Mouse (Mus musculus): Measurements from ENCODE around the gene Npm1.

DNA sequence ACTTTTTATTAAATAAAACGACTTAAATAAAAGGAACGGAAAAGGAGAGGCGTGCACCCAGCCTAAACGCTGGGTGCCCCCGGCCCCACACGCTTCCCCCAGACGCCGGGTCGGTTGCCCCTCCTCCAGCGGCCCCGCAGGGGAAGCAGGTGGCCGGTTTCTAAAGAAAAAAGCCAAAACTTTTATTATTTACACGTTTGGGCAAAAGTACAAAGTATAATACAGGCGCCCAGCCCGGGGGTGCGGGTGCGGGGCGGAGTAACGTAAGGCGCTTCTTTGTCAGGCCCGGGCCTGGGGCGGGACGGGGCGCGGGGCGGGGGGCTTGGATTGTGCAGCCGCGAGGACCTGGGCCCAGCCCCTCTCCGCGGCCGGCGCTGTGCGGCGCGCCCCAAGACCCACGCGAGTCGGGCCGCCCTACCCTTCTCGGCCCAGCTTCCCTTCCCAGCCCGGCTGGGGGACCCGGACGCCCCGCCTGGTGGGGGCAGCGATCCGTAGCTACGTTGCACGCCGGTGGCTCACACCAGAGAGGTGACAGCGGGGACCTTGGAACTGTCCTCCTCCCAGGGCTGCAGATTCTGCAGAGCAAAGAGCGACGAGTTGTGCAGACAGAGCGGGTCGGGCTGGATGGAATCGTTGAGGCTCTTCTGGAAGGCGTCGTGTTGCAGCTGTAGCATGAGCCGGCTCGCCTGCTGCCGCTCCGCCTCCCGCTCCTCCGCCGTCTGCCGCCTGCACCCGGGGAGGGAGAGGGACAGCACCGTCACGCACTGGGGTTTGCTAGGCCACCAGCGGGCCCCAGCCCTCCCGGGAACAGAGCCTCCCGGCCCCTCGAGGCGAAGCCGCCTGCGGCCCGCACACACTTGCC lies 38.0 kb upstream of the Npm1 start:
- TF ChIP-seq MAFK (IDR thresholded peaks at IDR 0.05; ENCODE audit: insufficient read depth, low read depth, low read length) (no peak), ZNF384 (IDR thresholded peaks at IDR 0.05; ENCODE audit: low read depth, low read length) (no peak), CHD2 (IDR thresholded peaks at IDR 0.05; ENCODE audit: low read depth, low read length) (no peak), HCFC1 (IDR thresholded peaks at IDR 0.05; ENCODE audit: borderline replicate concordance, insufficient read depth, low read length) (no peak)

All from ES-E14 (cell line).